In the genomic region with DNA sequence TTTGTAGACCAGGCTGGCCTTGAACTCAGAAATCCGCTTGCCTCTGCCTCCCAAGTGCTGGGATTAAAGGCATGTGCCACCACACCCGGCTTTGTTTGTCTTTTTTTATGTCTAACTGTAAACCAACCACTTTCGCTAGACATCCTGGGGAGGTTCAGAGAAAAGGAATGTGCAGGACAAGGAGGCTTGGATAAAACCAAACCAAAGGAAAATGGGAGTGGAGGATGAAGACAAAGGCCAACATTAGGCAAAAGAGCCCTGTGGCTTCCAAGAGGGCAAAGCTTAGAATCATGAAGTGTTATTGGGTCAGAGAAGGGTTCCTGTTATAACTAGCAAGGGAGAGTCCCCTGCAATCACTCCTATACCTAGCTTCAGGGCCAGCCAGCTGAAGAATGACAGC, we compare ENCODE assay signal across 30 mouse cellular contexts.
"Had no signal": no experiment of that assay in that cellular context is flagged by ENCODE, and none has a peak within 500 bp of the region (broad histone marks: within the 10 kb centered on the region; RNA-seq: fewer than 3 reads in every experiment).

No protein-coding gene starts in this region.

- H3K36me3 ChIP-seq: heart, embryonic 12.5 days; heart, embryonic 13.5 days; heart, embryonic 15.5 days; hindbrain, embryonic 10.5 days; hindbrain, embryonic 12.5 days; hindbrain, embryonic 13.5 days; hindbrain, embryonic 15.5 days; intestine, embryonic 15.5 days; kidney, embryonic 15.5 days had no signal

- H3K4me1 ChIP-seq: heart, embryonic 12.5 days; heart, embryonic 13.5 days; heart, embryonic 15.5 days; hindbrain, embryonic 10.5 days; hindbrain, embryonic 12.5 days; hindbrain, embryonic 13.5 days; hindbrain, embryonic 15.5 days; intestine, embryonic 15.5 days; kidney, embryonic 15.5 days had no signal

- DNase-seq: heart, postnatal 10 days; heart, postnatal 14 days; heart, postnatal 36 days; heart, postnatal 4 days; kidney, adult 11 months; kidney, adult 18-20 months; kidney, adult 2 months; kidney, adult 8-10 months; kidney, adult 9 months; kidney, postnatal 10 days; kidney, postnatal 14 days; kidney, postnatal 25 days; kidney, postnatal 36 days; kidney, postnatal 4 days; layer of hippocampus, adult 9-11 months; layer of hippocampus, postnatal 36 days had no signal

- H3K4me3 ChIP-seq: heart, embryonic 12.5 days; heart, embryonic 13.5 days; heart, embryonic 15.5 days; hindbrain, embryonic 10.5 days; hindbrain, embryonic 12.5 days; hindbrain, embryonic 13.5 days; hindbrain, embryonic 15.5 days; intestine, embryonic 15.5 days; kidney, embryonic 15.5 days; layer of hippocampus, adult 2 months; left cerebral cortex, adult 2 months had no signal

- H3K9ac ChIP-seq: heart, embryonic 12.5 days; heart, embryonic 13.5 days; heart, embryonic 15.5 days; hindbrain, embryonic 12.5 days; hindbrain, embryonic 13.5 days; hindbrain, embryonic 14.5 days; hindbrain, embryonic 15.5 days; intestine, embryonic 15.5 days; kidney, embryonic 15.5 days had no signal

- H3K27ac ChIP-seq: heart, embryonic 13.5 days; heart, embryonic 15.5 days; hindbrain, embryonic 10.5 days; hindbrain, embryonic 12.5 days; hindbrain, embryonic 13.5 days; hindbrain, embryonic 14.5 days; hindbrain, embryonic 15.5 days; hindbrain, postnatal 0 days; intestine, embryonic 15.5 days; kidney, embryonic 15.5 days; kidney, postnatal 0 days; layer of hippocampus, adult 2 months; left cerebral cortex, adult 2 months had no signal

- H3K9me3 ChIP-seq: heart, embryonic 12.5 days; heart, embryonic 13.5 days; heart, embryonic 15.5 days; hindbrain, embryonic 10.5 days; hindbrain, embryonic 12.5 days; hindbrain, embryonic 13.5 days; hindbrain, embryonic 15.5 days; intestine, embryonic 15.5 days; kidney, embryonic 15.5 days had no signal
